Comparison of ENCODE assay signal across 8 mouse cellular contexts in the genomic region with DNA sequence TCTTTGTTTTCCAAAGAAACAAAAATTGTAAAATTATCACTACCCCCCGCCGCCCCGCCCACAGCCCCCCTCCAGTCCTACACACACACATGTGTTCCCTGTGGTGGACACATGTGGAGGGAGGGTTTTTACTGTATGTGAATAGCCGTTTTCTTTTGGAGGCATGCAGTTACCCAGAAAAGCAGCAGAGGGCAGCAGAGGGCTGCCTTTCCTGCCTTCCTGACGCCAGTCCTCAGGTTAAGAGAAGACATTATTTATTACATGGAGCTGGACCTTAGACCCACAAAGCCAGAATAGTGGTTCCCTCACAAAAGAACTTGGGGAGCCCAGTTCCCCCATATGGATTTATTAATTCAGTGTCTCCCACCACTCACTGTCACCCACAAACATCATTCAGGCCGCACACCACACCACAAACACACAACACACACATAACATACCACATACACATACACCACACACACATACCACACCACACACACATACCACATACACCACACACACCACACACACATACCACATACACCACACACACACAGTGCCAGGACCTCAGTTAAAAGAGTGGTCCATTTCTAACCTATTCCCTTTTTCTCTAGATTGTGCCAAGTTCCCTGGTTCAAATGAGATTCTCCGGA. TPM values are rescaled to one million over a fixed set of nuclear protein-coding genes. Genes with fewer than 3 reads are reported as not detected.
DNase-seq lines count a peak whose midpoint lies in the region; ATAC-seq lines count a peak whose summit lies in the region.

No protein-coding gene starts in this region.

- DNase-seq in cerebellum, postnatal 36 days, result peak; percentile 73 to 80
- DNase-seq in gastrocnemius, adult 18-20 months (ENCODE audit: low spot score), result peak; percentile 67
- peak; percentile 14 to 83 for DNase-seq in left cerebral cortex, adult 9 months (ENCODE audit: low spot score in 2 of 2)
- peak; percentile 73 for DNase-seq in right cerebral cortex, postnatal 25 days
- peak; percentile 28 to 72 for DNase-seq in urinary bladder, postnatal 4 days (ENCODE audit: low spot score in 2 of 2)

- ATAC-seq in activated CD4-positive, CD25-positive, alpha-beta regulatory T cell, adult 4 months, result peak; percentile 75
- peak; percentile 76 for ATAC-seq in inflammation-experienced regulatory T-cells, adult 6 months
- peak; percentile 75 for ATAC-seq in megakaryocyte-erythroid progenitor cell, adult 5-6 weeks (replicated peaks; ENCODE audit: low FRiP score, low TSS enrichment, poor library complexity, severe bottlenecking)

RNA-seq across cellular contexts. Expression of gene Efcab14, which starts 5.8 kb away (rescaled TPM):
- 10 to 100 TPM; 43.4 TPM for polyA plus RNA-seq in activated CD4-positive, CD25-positive, alpha-beta regulatory T cell, adult 4 months (2017; shearing (Covaris generic))
- 10 to 100 TPM; 46.2 to 49.5 TPM for total RNA-seq in gastrocnemius, adult 18-20 months (2021)
- polyA plus RNA-seq in inflammation-experienced regulatory T-cells, adult 6 months (2017; shearing (Covaris generic)), result 10 to 100 TPM; 41.0 to 50.5 (median 41.1) TPM
- 39.7 and 45.7 TPM in 2 replicates for total RNA-seq in megakaryocyte-erythroid progenitor cell, adult 5-6 weeks (2014; fragmentation: Nextera tagmentation)
- total RNA-seq in megakaryocyte-erythroid progenitor cell, adult 5-6 weeks (2017), result 34.2 and 41.0 TPM in 2 replicates

RNA-seq across cellular contexts. Expression of gene Tex38, which starts 49.1 kb away (rescaled TPM):
- polyA plus RNA-seq in activated CD4-positive, CD25-positive, alpha-beta regulatory T cell, adult 4 months (2017; shearing (Covaris generic)), result under 1 TPM in 1 of 2 experiments, not detected in 1; 0.92 TPM
- total RNA-seq in gastrocnemius, adult 18-20 months (2021), result 1 to 10 TPM; 2.8 to 4.0 TPM
- polyA plus RNA-seq in inflammation-experienced regulatory T-cells, adult 6 months (2017; shearing (Covaris generic)), result 1 to 10 TPM in 1 of 3 experiments, not detected in 2; 1.0 TPM
- not detected in 2 replicates for total RNA-seq in megakaryocyte-erythroid progenitor cell, adult 5-6 weeks (2014; fragmentation: Nextera tagmentation)
- total RNA-seq in megakaryocyte-erythroid progenitor cell, adult 5-6 weeks (2017), result not detected in 2 replicates

RNA-seq across cellular contexts. Expression of gene Atpaf1, which starts 52.9 kb away (rescaled TPM):
- 10 to 100 TPM; 22.3 to 25.4 TPM for polyA plus RNA-seq in activated CD4-positive, CD25-positive, alpha-beta regulatory T cell, adult 4 months (2017; shearing (Covaris generic))
- total RNA-seq in gastrocnemius, adult 18-20 months (2021), result 10 to 100 TPM; 56.9 to 58.7 TPM
- polyA plus RNA-seq in inflammation-experienced regulatory T-cells, adult 6 months (2017; shearing (Covaris generic)), result 10 to 100 TPM; 17.7 to 20.9 (median 19.0) TPM
- 13.2 and 17.2 TPM in 2 replicates for total RNA-seq in megakaryocyte-erythroid progenitor cell, adult 5-6 weeks (2014; fragmentation: Nextera tagmentation)
- 16.5 and 17.8 TPM in 2 replicates for total RNA-seq in megakaryocyte-erythroid progenitor cell, adult 5-6 weeks (2017)

Comparison
In these comparisons a context has a peak if more than half of its experiments do, and no peak if none do; other contexts are left out.
1. Peak in every context shown above with its lines: DNase-seq and ATAC-seq.